Mouse (Mus musculus): ENCODE measurements around the gene Rbfox1.

Gene Rbfox1

GRCm38 (mm10) chr16:6907550-6907949, 1022.4 kb downstream of the Rbfox1 start:
- no peak for DNase-seq (ENCODE audit: low read depth in 1 of 2, low spot score in 2 of 2)

GRCm38 (mm10) chr16:6914531-6914930, 1029.4 kb downstream of the Rbfox1 start:
- no peak for DNase-seq (ENCODE audit: low read depth in 1 of 2, low spot score in 2 of 2)

GRCm38 (mm10) chr16:6918641-6919040, 1033.5 kb downstream of the Rbfox1 start:
- no peak for DNase-seq (ENCODE audit: low read depth in 1 of 2, low spot score in 2 of 2)

- DNase-seq (ENCODE audit: low read depth in 1 of 2, low spot score in 2 of 2), result no peak
These were observed 1034.5 kb downstream of the Rbfox1 start for GRCm38 (mm10) chr16:6919681-6920080.

- no peak for DNase-seq (ENCODE audit: low read depth in 1 of 2, low spot score in 2 of 2)
These were observed 1042.5 kb downstream of the Rbfox1 start for GRCm38 (mm10) chr16:6927661-6928060.

- no peak for DNase-seq (ENCODE audit: low read depth in 1 of 2, low spot score in 2 of 2)
These were observed 1045.6 kb downstream of the Rbfox1 start for GRCm38 (mm10) chr16:6930795-6931194.

GRCm38 (mm10) chr16:6946151-6946550, 1061.0 kb downstream of the Rbfox1 start:
- DNase-seq (ENCODE audit: low read depth in 1 of 2, low spot score in 2 of 2), result no peak

- no peak for DNase-seq (ENCODE audit: low read depth in 1 of 2, low spot score in 2 of 2)
These were observed 1064.5 kb downstream of the Rbfox1 start for GRCm38 (mm10) chr16:6949666-6950065.

- DNase-seq (ENCODE audit: low read depth in 1 of 2, low spot score in 2 of 2), result no peak
These were observed 1070.0 kb downstream of the Rbfox1 start for GRCm38 (mm10) chr16:6955102-6955675.

- no peak for DNase-seq (ENCODE audit: low read depth in 1 of 2, low spot score in 2 of 2)
These were observed 1076.8 kb downstream of the Rbfox1 start for GRCm38 (mm10) chr16:6961931-6962379.

GRCm38 (mm10) chr16:6962508-6962907, 1077.4 kb downstream of the Rbfox1 start:
- DNase-seq (ENCODE audit: low read depth in 1 of 2, low spot score in 2 of 2), result no peak

GRCm38 (mm10) chr16:6963533-6963932, 1078.4 kb downstream of the Rbfox1 start:
- no peak for DNase-seq (ENCODE audit: low read depth in 1 of 2, low spot score in 2 of 2)

GRCm38 (mm10) chr16:6964720-6965583, 1079.8 kb downstream of the Rbfox1 start:
- DNase-seq (ENCODE audit: low read depth in 1 of 2, low spot score in 2 of 2), result no peak

- no peak for DNase-seq (ENCODE audit: low read depth in 1 of 2, low spot score in 2 of 2)
These were observed 1084.8 kb downstream of the Rbfox1 start for GRCm38 (mm10) chr16:6969986-6970385.

GRCm38 (mm10) chr16:6976341-6976740, 1091.2 kb downstream of the Rbfox1 start:
- DNase-seq (ENCODE audit: low read depth in 1 of 2, low spot score in 2 of 2), result no peak

- DNase-seq (ENCODE audit: low read depth in 1 of 2, low spot score in 2 of 2), result no peak
These were observed 1098.8 kb downstream of the Rbfox1 start for GRCm38 (mm10) chr16:6983947-6984346.

- no peak for DNase-seq (ENCODE audit: low read depth in 1 of 2, low spot score in 2 of 2)
These were observed 1100.9 kb downstream of the Rbfox1 start for GRCm38 (mm10) chr16:6986031-6986430.

- DNase-seq (ENCODE audit: low read depth in 1 of 2, low spot score in 2 of 2), result no peak
These were observed 1101.3 kb downstream of the Rbfox1 start for GRCm38 (mm10) chr16:6986494-6986893.

- DNase-seq (ENCODE audit: low read depth in 1 of 2, low spot score in 2 of 2), result no peak
These were observed 1107.1 kb downstream of the Rbfox1 start for GRCm38 (mm10) chr16:6992251-6992650.

- no peak for DNase-seq (ENCODE audit: low read depth in 1 of 2, low spot score in 2 of 2)
These were observed 1108.0 kb downstream of the Rbfox1 start for GRCm38 (mm10) chr16:6993180-6993579.

- DNase-seq (ENCODE audit: low read depth in 1 of 2, low spot score in 2 of 2), result no peak
These were observed 1112.0 kb downstream of the Rbfox1 start for GRCm38 (mm10) chr16:6997109-6997508.

- no peak for DNase-seq (ENCODE audit: low read depth in 1 of 2, low spot score in 2 of 2)
These were observed 1112.7 kb downstream of the Rbfox1 start for GRCm38 (mm10) chr16:6997834-6998233.

All from monocyte, adult 2 months (primary cell).